Mouse (Mus musculus) midbrain, embryonic 14.5 days (tissue): ENCODE data around the gene Atg4a. TPM values are rescaled to one million over a fixed set of nuclear protein-coding genes. Genes with fewer than 3 reads are reported as not detected.
A peak's percentile ranks its signal among the peaks of the same experiment; 100 is the strongest.

ENCODE experiments used
- ATAC-seq: fragments of 200-750 bp; cut with Nextera tagmentation; 2 replicates; pipeline ENCODE4 v1.8.0; 2017; ENCODE audit warnings: moderate number of reproducible peaks, moderate library complexity; ENCODE audit not compliant: low FRiP score, low TSS enrichment
- DNase-seq: peaks from one replicate; pipeline ENCODE4 v3.0.0-alpha.2; 2015
- H3K27ac ChIP-seq: fragments of 300-500 bp; sonication (generic); replicated peaks from 2 replicates; pipeline ENCODE4 v1.5.1; 2014; ENCODE audit warnings: mild to moderate bottlenecking, low read depth, low read length, moderate library complexity
- H3K27me3 ChIP-seq: fragments of 300-500 bp; sonication (generic); 2 replicates; pipeline ENCODE4 v1.6.1; 2014; ENCODE audit warnings: low read length, control low read depth, mixed read lengths; ENCODE audit not compliant: control insufficient read depth, insufficient read depth
- H3K36me3 ChIP-seq: fragments of 300-500 bp; sonication (generic); 2 replicates; pipeline ENCODE4 v1.6.1; 2014; ENCODE audit warnings: low read length, control low read depth; ENCODE audit not compliant: control insufficient read depth, insufficient read depth
- H3K4me1 ChIP-seq: fragments of 300-500 bp; sonication (generic); 2 replicates; pipeline ENCODE4 v1.6.1; 2014; ENCODE audit warnings: mild to moderate bottlenecking, antibody characterized with exemption, low read length, control low read depth; ENCODE audit not compliant: control insufficient read depth, insufficient read depth
- H3K4me2 ChIP-seq: fragments of 300-500 bp; sonication (generic); 2 replicates; pipeline ENCODE4 v1.6.1; 2014; ENCODE audit warnings: mild to moderate bottlenecking, low read length, moderate library complexity
- H3K4me3 ChIP-seq: fragments of 300-500 bp; sonication (generic); replicated peaks from 2 replicates; pipeline ENCODE4 v1.5.1; 2014; ENCODE audit warnings: low read depth, low read length
- H3K9ac ChIP-seq: fragments of 300-500 bp; sonication (generic); replicated peaks from 2 replicates; pipeline ENCODE4 v1.6.1; 2014; ENCODE audit warnings: mild to moderate bottlenecking, low read length, moderate library complexity
- H3K9me3 ChIP-seq: fragments of 300-500 bp; sonication (generic); 2 replicates; pipeline ENCODE4 v1.6.1; 2016; ENCODE audit warnings: low read length, control low read depth, mixed read lengths; ENCODE audit not compliant: control insufficient read depth
- WGBS: fragments of 180-500 bp; shearing (Covaris S2); extraction: QIAGEN DNeasy Blood & Tissue Kit; methylation state at CpG from one replicate; pipeline ENCODE4 v1.1.7; 2014; 5-methylcytosine and 5-hydroxymethylcytosine counted together
- polyA plus RNA-seq: library from polyadenylated mRNA; unstranded; fragments of >200 nt; fragmentation: Nextera tagmentation; extraction: Ambion mirVana; gene quantifications from 2 replicates; pipeline ENCODE4 v1.2.1, GENCODE M21; 2014

The Atg4a gene
- polyA plus RNA-seq, 1 experiment from 2014 or later = 11.1 TPM

- 75% methylated on average over 1 of the region's 1 CpGs for WGBS
Measured at GRCm38 (mm10) chrX:141149705-141150104, 193.0 kb downstream of the Atg4a start.

GRCm38 (mm10) chrX:141150290-141150689, 193.6 kb downstream of the Atg4a start:
- ATAC-seq = peak; percentile 48; the same call in 1 of the 2 replicates
- no peak overlapping the region for H3K9ac ChIP-seq
- H3K27ac ChIP-seq = no peak overlapping the region
- no peaks in the 10 kb centered on the region for H3K27me3 ChIP-seq
- H3K9me3 ChIP-seq = no peaks in the 10 kb centered on the region
- no peak overlapping the region for H3K4me2 ChIP-seq
- no peaks in the 10 kb centered on the region for H3K36me3 ChIP-seq
- no peaks in the 10 kb centered on the region for H3K4me1 ChIP-seq
- DNase-seq = no peak
- H3K4me3 ChIP-seq = no peak overlapping the region

More at GRCm38 (mm10) chrX:141149705-141150104, 193.0 kb downstream of the Atg4a start:
- DNase-seq (no peak), ATAC-seq (no peak)
- Histone ChIP-seq H3K27me3 (no peaks in the 10 kb centered on the region), H3K9me3 (no peaks in the 10 kb centered on the region), H3K27ac (no peak overlapping the region), H3K4me3 (no peak overlapping the region), H3K4me1 (no peaks in the 10 kb centered on the region), H3K4me2 (no peak overlapping the region), H3K36me3 (no peaks in the 10 kb centered on the region), H3K9ac (no peak overlapping the region)

- Histone ChIP-seq H3K27ac (no peak overlapping the region), H3K27me3 (no peaks in the 10 kb centered on the region), H3K9me3 (no peaks in the 10 kb centered on the region), H3K4me1 (no peaks in the 10 kb centered on the region), H3K4me3 (no peak overlapping the region), H3K9ac (no peak overlapping the region), H3K4me2 (no peak overlapping the region), H3K36me3 (no peaks in the 10 kb centered on the region)
- DNase-seq (no peak), ATAC-seq (peak; percentile 24; the same call in 1 of the 2 replicates)
Measured at GRCm38 (mm10) chrX:141151182-141151581, 194.5 kb downstream of the Atg4a start.

GRCm38 (mm10) chrX:141156696-141157095, 200.0 kb downstream of the Atg4a start:
- no peaks in the 10 kb centered on the region for H3K4me1 ChIP-seq
- WGBS = 8% methylated on average over 2 of the region's 2 CpGs
- H3K9ac ChIP-seq = no peak overlapping the region
- no peak overlapping the region for H3K4me3 ChIP-seq
- no peaks in the 10 kb centered on the region for H3K27me3 ChIP-seq
- no peaks in the 10 kb centered on the region for H3K36me3 ChIP-seq
- DNase-seq (peak; percentile 52), ATAC-seq (no peak)
- no peaks in the 10 kb centered on the region for H3K9me3 ChIP-seq
- H3K4me2 ChIP-seq = no peak overlapping the region
- no peak overlapping the region for H3K27ac ChIP-seq

GRCm38 (mm10) chrX:141157626-141158025, 200.9 kb downstream of the Atg4a start:
- Histone ChIP-seq H3K4me1 (no peaks in the 10 kb centered on the region), H3K9me3 (no peaks in the 10 kb centered on the region), H3K36me3 (no peaks in the 10 kb centered on the region), H3K27me3 (no peaks in the 10 kb centered on the region), H3K27ac (no peak overlapping the region), H3K4me3 (no peak overlapping the region), H3K9ac (no peak overlapping the region), H3K4me2 (no peak overlapping the region)
- WGBS = 59% methylated on average over 4 of the region's 4 CpGs
- ATAC-seq (no peak), DNase-seq (no peak)

- ATAC-seq = no peak
Measured at GRCm38 (mm10) chrX:141158160-141158559, 201.5 kb downstream of the Atg4a start.

GRCm38 (mm10) chrX:141160371-141160770, 203.7 kb downstream of the Atg4a start:
- H3K4me2 ChIP-seq = no peak overlapping the region
- no peaks in the 10 kb centered on the region for H3K4me1 ChIP-seq
- H3K27ac ChIP-seq = no peak overlapping the region
- H3K9me3 ChIP-seq = no peaks in the 10 kb centered on the region
- H3K36me3 ChIP-seq = no peaks in the 10 kb centered on the region
- DNase-seq (no peak), ATAC-seq (no peak)
- no peaks in the 10 kb centered on the region for H3K27me3 ChIP-seq
- H3K9ac ChIP-seq = no peak overlapping the region
- H3K4me3 ChIP-seq = no peak overlapping the region
- WGBS = 81% methylated on average over 3 of the region's 3 CpGs

More at GRCm38 (mm10) chrX:141158160-141158559, 201.5 kb downstream of the Atg4a start:
- 44% methylated on average over 4 of the region's 4 CpGs for WGBS
- Histone ChIP-seq H3K27ac (no peak overlapping the region), H3K9me3 (no peaks in the 10 kb centered on the region), H3K36me3 (no peaks in the 10 kb centered on the region), H3K9ac (no peak overlapping the region), H3K4me2 (no peak overlapping the region), H3K4me1 (no peaks in the 10 kb centered on the region), H3K27me3 (no peaks in the 10 kb centered on the region), H3K4me3 (no peak overlapping the region)
- DNase-seq = peak; percentile 50

GRCm38 (mm10) chrX:141165067-141165466, 208.4 kb downstream of the Atg4a start:
- no peaks in the 10 kb centered on the region for H3K4me1 ChIP-seq
- H3K27ac ChIP-seq = no peak overlapping the region
- no peak for ATAC-seq
- H3K4me3 ChIP-seq = no peak overlapping the region
- DNase-seq = no peak
- H3K4me2 ChIP-seq = no peak overlapping the region
- no peaks in the 10 kb centered on the region for H3K36me3 ChIP-seq
- H3K9me3 ChIP-seq = no peaks in the 10 kb centered on the region
- no peak overlapping the region for H3K9ac ChIP-seq
- H3K27me3 ChIP-seq = no peaks in the 10 kb centered on the region; the same call in 1 of the 2 replicates
- 92% methylated on average over 4 of the region's 4 CpGs for WGBS

- no peaks in the 10 kb centered on the region for H3K27me3 ChIP-seq
Measured at GRCm38 (mm10) chrX:141175353-141175752, 218.6 kb downstream of the Atg4a start.

More at GRCm38 (mm10) chrX:141175353-141175752, 218.6 kb downstream of the Atg4a start:
- H3K9me3 ChIP-seq = no peaks in the 10 kb centered on the region
- no peak overlapping the region for H3K9ac ChIP-seq
- H3K27ac ChIP-seq = no peak overlapping the region
- no peaks in the 10 kb centered on the region for H3K4me1 ChIP-seq
- no peak overlapping the region for H3K4me3 ChIP-seq
- WGBS = 39% methylated on average over 7 of the region's 7 CpGs
- ATAC-seq (no peak), DNase-seq (peak; percentile 80)
- H3K4me2 ChIP-seq = no peak overlapping the region
- H3K36me3 ChIP-seq = no peaks in the 10 kb centered on the region
